Mouse (Mus musculus) gastrocnemius, adult 18-20 months (tissue): ENCODE results near the gene Ddx17. TPM values are rescaled to one million over a fixed set of nuclear protein-coding genes. Genes with fewer than 3 reads are reported as not detected.

ENCODE experiments used
- microRNA-seq: library from miRNA; unstranded; fragments of <30 nt; microRNA quantifications from one replicate; pipeline ENCODE4 v1.2.0, GENCODE M21; 2021
- total RNA-seq, 2 experiments: library from RNA; stranded (reverse); gene quantifications; 2 replicates each; pipeline ENCODE4 v1.2.3; 2021

Gene Ddx17
- total RNA-seq, 2 experiments from 2014 or later = 52.5 to 75.6 TPM

Small RNA genes lying within 50 kb of the gene (microRNA-seq; reads per million reads assigned to microRNA genes)
- gene Gm27903 = not detected

Other genes starting within 250 kb of the Ddx17 start
- gene Pla2g6, start 218.4 kb downstream of the Ddx17 start, total RNA-seq = 10 to 100 TPM; 15.8 to 20.4 TPM
- 10 to 100 TPM in 1 of 2 experiments, 1 to 10 TPM in 1; 6.6 to 10.1 TPM for gene Maff, start 200.1 kb downstream of the Ddx17 start, total RNA-seq
- 10 to 100 TPM; 23.6 to 31.2 TPM for gene Tmem184b, start 143.2 kb downstream of the Ddx17 start, total RNA-seq
- gene Csnk1e, start 91.2 kb downstream of the Ddx17 start, total RNA-seq = 10 to 100 TPM; 45.4 to 48.0 TPM
- gene Kcnj4, start 41.5 kb downstream of the Ddx17 start, total RNA-seq = not detected
- 1 to 10 TPM; 1.3 to 2.0 TPM for gene Kdelr3, start 30.3 kb downstream of the Ddx17 start, total RNA-seq
- not detected for gene Dmc1, start 58.4 kb upstream of the Ddx17 start, total RNA-seq
- gene Fam227a, start 112.2 kb upstream of the Ddx17 start, total RNA-seq = under 1 TPM; 0.46 to 0.69 TPM
- gene Cby1, start 112.5 kb upstream of the Ddx17 start, total RNA-seq = 10 to 100 TPM; 13.4 to 15.2 TPM
- gene Tomm22, start 124.1 kb upstream of the Ddx17 start, total RNA-seq = 10 to 100 TPM; 57.0 to 60.2 TPM
- gene Josd1, start 141.2 kb upstream of the Ddx17 start, total RNA-seq = 10 to 100 TPM; 13.9 to 17.6 TPM
- 10 to 100 TPM; 25.2 to 28.1 TPM for gene Gtpbp1, start 144.1 kb upstream of the Ddx17 start, total RNA-seq
- gene Sun2, start 195.8 kb upstream of the Ddx17 start, total RNA-seq = 10 to 100 TPM; 79.0 to 81.8 TPM
- 1 to 10 TPM; 5.7 to 6.5 TPM for gene Dnal4, start 231.1 kb upstream of the Ddx17 start, total RNA-seq